Mouse (Mus musculus): ENCODE data around the gene Slc2a5.

The Slc2a5 gene

GRCm38 (mm10) chr4:150119055-150119454 is at the start of gene Slc2a5:
TSS of gene Slc2a5 (plus strand) at chr4:150119283.
- DNase-seq (ENCODE audit: low read depth, low spot score) = no peak

- no peak for DNase-seq (ENCODE audit: low read depth, low spot score)
Measured at GRCm38 (mm10) chr4:150070136-150070535, 48.9 kb upstream of the Slc2a5 start.

DNA sequence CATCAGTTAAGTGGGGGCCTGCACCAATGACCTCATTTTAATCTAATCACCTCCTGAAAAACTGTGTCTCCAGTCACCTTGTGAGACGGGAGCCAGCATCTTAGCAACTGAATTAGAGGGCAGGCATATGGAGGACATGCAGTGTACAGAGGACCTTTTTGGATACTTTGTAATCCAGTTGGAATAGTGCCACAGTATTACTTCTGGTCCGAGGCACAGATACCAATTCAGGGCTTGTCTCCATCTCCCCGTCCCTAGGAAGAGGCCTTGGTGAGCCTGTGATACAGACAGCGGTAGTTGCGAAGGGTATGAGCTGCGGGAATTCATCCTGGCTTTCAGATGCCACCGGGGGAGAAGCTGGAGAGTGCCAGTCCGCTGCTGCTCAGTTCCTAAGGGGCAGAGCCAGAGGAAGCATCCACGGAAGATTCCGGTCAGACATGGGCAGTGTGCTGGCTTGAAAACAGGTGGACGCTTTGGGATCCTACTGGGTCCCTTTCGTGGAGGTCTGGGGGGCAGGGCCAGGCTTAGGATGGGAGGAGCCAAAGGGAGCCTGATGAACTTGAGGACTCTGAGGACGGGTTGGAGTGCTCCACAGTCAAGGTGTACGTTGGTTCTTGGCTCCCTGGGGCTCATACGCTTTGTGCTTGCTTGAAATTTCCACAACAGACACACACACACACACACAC is 46.5 kb upstream of the Slc2a5 start:
- DNase-seq (ENCODE audit: low read depth, low spot score) = no peak

GRCm38 (mm10) chr4:150073102-150073473 is 46.0 kb upstream of the Slc2a5 start:
- DNase-seq (ENCODE audit: low read depth, low spot score) = no peak

GRCm38 (mm10) chr4:150075350-150075749 is 43.7 kb upstream of the Slc2a5 start:
- DNase-seq (ENCODE audit: low read depth, low spot score) = no peak

DNA sequence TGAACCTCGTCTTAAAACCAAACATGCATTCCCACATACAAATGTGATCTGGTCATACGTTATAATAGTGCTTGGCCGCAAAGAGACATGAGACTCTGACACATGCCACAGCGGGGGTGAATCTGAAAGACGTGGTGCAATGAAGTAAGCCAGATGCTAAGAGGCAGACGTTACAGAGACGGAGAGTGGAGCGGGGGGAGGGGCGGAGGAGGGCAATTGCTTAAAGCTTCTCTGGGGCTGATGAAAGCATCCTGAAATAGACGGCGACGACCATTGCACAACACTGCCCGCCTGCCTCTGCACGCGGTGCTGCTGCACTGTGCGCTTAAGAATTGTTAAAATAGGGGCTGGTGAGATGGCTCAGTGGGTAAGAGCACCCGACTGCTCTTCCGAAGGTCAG is 42.9 kb upstream of the Slc2a5 start:
- DNase-seq (ENCODE audit: low read depth, low spot score) = peak; percentile 53

- DNase-seq (ENCODE audit: low read depth, low spot score) = no peak
Measured at GRCm38 (mm10) chr4:150078646-150079045, 40.4 kb upstream of the Slc2a5 start.

- DNase-seq (ENCODE audit: low read depth, low spot score) = no peak
Measured at GRCm38 (mm10) chr4:150079244-150079643, 39.8 kb upstream of the Slc2a5 start.

DNA sequence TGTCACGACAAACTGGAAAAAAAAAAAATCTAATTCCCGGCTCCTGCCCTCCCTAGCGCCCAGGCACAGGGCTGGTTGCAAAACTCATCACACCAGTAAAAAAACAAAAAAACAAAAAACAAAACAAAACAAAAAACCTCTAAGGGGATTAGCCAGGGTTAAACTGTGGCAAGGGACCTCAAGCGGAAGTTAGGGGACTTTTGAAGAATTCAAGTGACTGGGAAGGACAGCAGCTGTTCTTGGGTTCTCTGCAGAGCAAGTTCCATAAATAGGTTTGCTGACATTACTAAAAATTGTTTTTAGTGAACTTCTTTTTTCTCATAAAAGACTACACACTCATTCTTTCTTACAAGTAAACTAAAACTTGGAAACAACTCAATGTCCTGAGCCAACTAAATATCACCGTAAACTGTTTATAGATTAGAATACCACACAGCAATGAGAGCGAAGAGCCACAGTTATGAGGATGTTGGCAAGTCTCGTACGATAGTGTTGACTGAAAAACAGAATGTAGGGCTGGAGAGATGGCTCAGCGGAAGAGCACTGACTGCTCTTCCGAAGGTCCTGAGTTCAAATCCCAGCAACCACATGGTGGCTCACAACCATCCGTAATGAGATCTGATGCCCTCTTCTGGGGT is 38.6 kb upstream of the Slc2a5 start:
- no peak for DNase-seq (ENCODE audit: low read depth, low spot score)

GRCm38 (mm10) chr4:150085366-150085765 is 33.7 kb upstream of the Slc2a5 start:
- DNase-seq (ENCODE audit: low read depth, low spot score) = peak; percentile 42

GRCm38 (mm10) chr4:150086841-150087160 is 32.3 kb upstream of the Slc2a5 start:
- no peak for DNase-seq (ENCODE audit: low read depth, low spot score)

GRCm38 (mm10) chr4:150087161-150087889 is 31.8 kb upstream of the Slc2a5 start, which contains the start of gene Gpr157:
TSS of gene Gpr157 (plus strand) at chr4:150087365.
- peak; percentile 89 for DNase-seq (ENCODE audit: low read depth, low spot score)

- no peak for DNase-seq (ENCODE audit: low read depth, low spot score)
Measured at GRCm38 (mm10) chr4:150087890-150088530, 31.1 kb upstream of the Slc2a5 start.

DNA sequence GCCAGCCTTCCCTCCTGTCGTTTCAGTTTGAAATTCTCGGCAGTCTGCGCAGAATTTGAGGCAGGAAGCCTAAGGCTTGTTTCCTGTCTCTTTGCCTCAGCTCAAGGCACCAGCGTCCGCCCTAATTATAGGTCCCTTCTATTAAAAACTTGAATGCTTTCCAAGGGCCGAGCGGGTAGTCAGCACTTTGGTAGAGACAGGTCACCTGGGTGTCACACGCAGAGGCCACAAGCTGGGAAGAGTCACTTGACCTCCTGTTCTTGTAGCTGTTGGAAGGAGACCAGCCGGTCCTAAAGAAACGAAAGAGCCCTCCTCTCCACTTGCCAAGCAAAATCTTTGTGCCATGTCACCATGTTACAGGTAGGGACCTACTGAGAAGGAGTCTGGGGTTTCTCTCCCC is 30.0 kb upstream of the Slc2a5 start:
- no peak for DNase-seq (ENCODE audit: low read depth, low spot score)

GRCm38 (mm10) chr4:150091887-150092582 is 27.0 kb upstream of the Slc2a5 start:
- DNase-seq (ENCODE audit: low read depth, low spot score) = peak; percentile 77

GRCm38 (mm10) chr4:150092583-150092902 is 26.5 kb upstream of the Slc2a5 start:
- no peak for DNase-seq (ENCODE audit: low read depth, low spot score)

GRCm38 (mm10) chr4:150093560-150094462 is 25.3 kb upstream of the Slc2a5 start:
- DNase-seq (ENCODE audit: low read depth, low spot score) = no peak

- DNase-seq (ENCODE audit: low read depth, low spot score) = no peak
Measured at GRCm38 (mm10) chr4:150094463-150094789, 24.7 kb upstream of the Slc2a5 start.

DNA sequence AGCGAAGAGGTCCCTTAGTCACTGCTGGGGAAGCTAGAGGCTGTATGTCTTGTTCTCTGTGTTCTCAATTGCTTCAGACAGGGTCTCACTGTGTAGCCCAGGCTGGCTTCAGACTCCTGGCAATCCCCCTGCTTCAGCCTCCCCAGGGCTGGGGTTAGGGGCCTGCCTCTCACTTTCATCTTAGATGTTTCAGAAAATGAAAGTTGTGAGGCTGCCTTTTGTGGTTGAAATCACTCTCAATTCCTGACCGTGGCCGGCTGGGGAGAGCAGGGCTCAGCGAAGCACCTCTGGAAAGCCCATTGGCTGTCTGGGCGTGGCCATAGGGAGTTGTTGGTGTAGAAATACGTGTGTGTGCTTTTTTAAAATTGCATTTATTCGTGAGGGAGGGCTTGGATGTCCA is 22.8 kb upstream of the Slc2a5 start:
- DNase-seq (ENCODE audit: low read depth, low spot score) = no peak

DNA sequence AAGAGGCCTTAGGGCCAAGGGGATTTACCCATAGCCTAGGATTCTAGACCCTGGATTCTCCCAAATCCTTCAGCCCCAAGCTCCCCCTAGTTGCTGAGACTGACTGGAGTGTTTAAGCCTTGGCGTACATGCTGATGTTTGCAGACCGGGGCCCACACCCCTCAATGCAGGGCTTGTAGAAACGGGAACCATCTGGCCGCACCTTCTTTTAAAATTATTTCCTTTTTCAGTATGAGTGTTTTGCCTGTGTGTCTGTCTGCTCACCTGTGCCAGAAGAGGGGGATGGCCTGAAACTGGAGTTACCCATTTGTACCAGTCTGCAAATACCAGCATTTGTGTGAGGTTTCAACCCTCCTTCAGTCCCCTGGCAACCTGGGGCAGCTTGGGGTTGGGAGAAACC is 21.2 kb upstream of the Slc2a5 start:
- DNase-seq (ENCODE audit: low read depth, low spot score) = no peak

DNA sequence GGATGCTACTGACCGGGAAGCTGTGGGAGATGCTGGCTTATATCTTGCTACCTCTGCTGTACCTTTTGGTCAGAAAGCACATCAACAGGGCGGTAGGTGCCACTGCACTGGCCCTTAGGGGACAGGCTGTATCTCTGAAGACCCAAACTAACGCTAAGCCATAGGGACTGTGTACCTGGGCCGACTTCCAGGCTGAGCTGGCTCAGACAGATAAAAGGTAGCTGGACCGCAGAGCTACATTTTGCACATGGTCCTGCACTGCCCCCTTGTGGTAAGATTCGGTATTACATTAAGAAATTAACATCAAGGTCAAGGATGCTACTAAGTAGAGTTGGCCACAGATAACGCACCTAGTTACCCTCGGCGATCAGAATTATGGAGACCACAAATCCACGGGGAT is 20.2 kb upstream of the Slc2a5 start:
- DNase-seq (ENCODE audit: low read depth, low spot score) = no peak
